11 mouse cellular contexts compared by ENCODE assay signal in genomic region chr2:131344449-131344848, GRCm38 (mm10). TPM values are rescaled to one million over a fixed set of nuclear protein-coding genes. Genes with fewer than 3 reads are reported as not detected.
DNase-seq lines count a peak whose midpoint lies in the region; ATAC-seq lines count a peak whose summit lies in the region.
"Had no signal": no experiment of that assay in that cellular context is flagged by ENCODE, and none has a peak within 500 bp of the region (broad histone marks: within the 10 kb centered on the region; RNA-seq: fewer than 3 reads in every experiment).

No protein-coding gene starts in this region.

- no peaks in the 10 kb centered on the region for H3K9me3 ChIP-seq in heart, embryonic 12.5 days (replicated peaks)
- H3K9me3 ChIP-seq in lung, embryonic 16.5 days (ENCODE audit: control insufficient read depth, low read length) = no peaks in the 10 kb centered on the region
- H3K9me3 ChIP-seq in midbrain, embryonic 14.5 days (ENCODE audit: control insufficient read depth, low read length) = no peaks in the 10 kb centered on the region
- H3K9me3 ChIP-seq: forebrain, embryonic 13.5 days; hindbrain, embryonic 12.5 days had no signal

- ATAC-seq in heart, embryonic 12.5 days (ENCODE audit: insufficient number of reproducible peaks, low FRiP score) = no peak
- ATAC-seq in lung, embryonic 16.5 days (ENCODE audit: low read depth) = peak; percentile 54; the same call in 1 of the 2 replicates
- no peak for ATAC-seq in megakaryocyte-erythroid progenitor cell, adult 5-6 weeks (replicated peaks; ENCODE audit: low FRiP score, low TSS enrichment, poor library complexity, severe bottlenecking)
- no peak for ATAC-seq in midbrain, embryonic 14.5 days (ENCODE audit: low FRiP score, low TSS enrichment)
- ATAC-seq: forebrain, embryonic 13.5 days had no signal

- H3K4me2 ChIP-seq in heart, embryonic 12.5 days = no peak overlapping the region
- no peak overlapping the region for H3K4me2 ChIP-seq in lung, embryonic 16.5 days (ENCODE audit: low read depth, low read length)
- no peak overlapping the region for H3K4me2 ChIP-seq in midbrain, embryonic 14.5 days (ENCODE audit: low read length)
- H3K4me2 ChIP-seq: forebrain, embryonic 13.5 days; hindbrain, embryonic 12.5 days had no signal

- no peak overlapping the region for H3K27ac ChIP-seq in heart, embryonic 12.5 days (ENCODE audit: poor library complexity, severe bottlenecking)
- H3K27ac ChIP-seq in lung, embryonic 16.5 days (ENCODE audit: low read length) = peak overlapping the region; percentile 45
- no peak overlapping the region for H3K27ac ChIP-seq in midbrain, embryonic 14.5 days (replicated peaks; ENCODE audit: low read depth, low read length)
- H3K27ac ChIP-seq: forebrain, embryonic 13.5 days; hindbrain, embryonic 12.5 days; left cerebral cortex, adult 2 months had no signal

- DNase-seq in heart, adult 11 months = peak; percentile 95
- DNase-seq in lung, postnatal 14 days = no peak
- peak; percentile 59 for DNase-seq in gastrocnemius, adult 18-20 months (ENCODE audit: low spot score)
- peak; percentile 37 to 45 for DNase-seq in layer of hippocampus, postnatal 36 days
- DNase-seq in midbrain, embryonic 14.5 days = no peak

- WGBS in heart, embryonic 12.5 days = 71% methylated on average over 3 of the region's 3 CpGs
- WGBS in lung, embryonic 16.5 days = 56% methylated on average over 3 of the region's 3 CpGs
- 66% methylated on average over 3 of the region's 3 CpGs for WGBS in midbrain, embryonic 14.5 days

- no peaks in the 10 kb centered on the region for H3K27me3 ChIP-seq in heart, embryonic 12.5 days (replicated peaks)
- no peaks in the 10 kb centered on the region for H3K27me3 ChIP-seq in lung, embryonic 16.5 days (ENCODE audit: control insufficient read depth, insufficient read depth, low read depth, low read length)
- H3K27me3 ChIP-seq in midbrain, embryonic 14.5 days (ENCODE audit: control insufficient read depth, insufficient read depth, low read length) = no peaks in the 10 kb centered on the region
- H3K27me3 ChIP-seq: forebrain, embryonic 13.5 days; hindbrain, embryonic 12.5 days had no signal

- no peak overlapping the region for H3K4me3 ChIP-seq in heart, embryonic 12.5 days
- H3K4me3 ChIP-seq in lung, embryonic 16.5 days (ENCODE audit: low read length) = no peak overlapping the region
- no peak overlapping the region for H3K4me3 ChIP-seq in midbrain, embryonic 14.5 days (replicated peaks; ENCODE audit: low read depth, low read length)
- H3K4me3 ChIP-seq: forebrain, embryonic 13.5 days; hindbrain, embryonic 12.5 days; left cerebral cortex, adult 2 months had no signal

- H3K36me3 ChIP-seq in heart, embryonic 12.5 days = no peaks in the 10 kb centered on the region
- no peaks in the 10 kb centered on the region for H3K36me3 ChIP-seq in lung, embryonic 16.5 days (ENCODE audit: control insufficient read depth, insufficient read depth, low read length)
- H3K36me3 ChIP-seq in midbrain, embryonic 14.5 days (ENCODE audit: control insufficient read depth, insufficient read depth, low read length) = no peaks in the 10 kb centered on the region
- H3K36me3 ChIP-seq: hindbrain, embryonic 12.5 days had no signal

- no peak overlapping the region for H3K9ac ChIP-seq in heart, embryonic 12.5 days
- H3K9ac ChIP-seq in lung, embryonic 16.5 days (ENCODE audit: low read length) = no peak overlapping the region
- H3K9ac ChIP-seq in midbrain, embryonic 14.5 days (replicated peaks; ENCODE audit: low read length) = no peak overlapping the region
- H3K9ac ChIP-seq: forebrain, embryonic 13.5 days; hindbrain, embryonic 12.5 days had no signal

- H3K4me1 ChIP-seq in heart, embryonic 12.5 days (replicated peaks) = peaks cover 8% of the 10 kb centered on the region; the same call in 1 of the 2 replicates
- H3K4me1 ChIP-seq in lung, embryonic 16.5 days (replicated peaks; ENCODE audit: control insufficient read depth, insufficient read depth, low read length) = 0 out of 2 replicates have a peak, but pooled peaks cover 3% of the 10 kb centered on the region
- H3K4me1 ChIP-seq in midbrain, embryonic 14.5 days (ENCODE audit: control insufficient read depth, insufficient read depth, low read length) = peaks cover 7% of the 10 kb centered on the region; the same call in 1 of the 2 replicates
- H3K4me1 ChIP-seq: forebrain, embryonic 13.5 days had no signal

RNA-seq across cellular contexts. Expression of gene Rnf24, which starts 8.2 kb away (rescaled TPM):
- 2.6 and 2.8 TPM in 2 replicates for polyA plus RNA-seq in heart, embryonic 12.5 days (2016; fragmentation: Nextera tagmentation; extraction: Ambion mirVana)
- 3.4 TPM in 2 replicates for polyA plus RNA-seq in lung, embryonic 16.5 days (2015; fragmentation: Nextera tagmentation; extraction: Ambion mirVana)
- total RNA-seq in gastrocnemius, adult 18-20 months (2021) = 1 to 10 TPM; 1.6 to 1.9 TPM
- 10 to 100 TPM; 28.3 to 29.5 TPM for total RNA-seq in layer of hippocampus, postnatal 36 days (2021)
- 1.7 and 2.8 TPM in 2 replicates for total RNA-seq in megakaryocyte-erythroid progenitor cell, adult 5-6 weeks (2014; fragmentation: Nextera tagmentation)
- 0.61 and 0.84 TPM in 2 replicates for total RNA-seq in megakaryocyte-erythroid progenitor cell, adult 5-6 weeks (2017)
- polyA plus RNA-seq in midbrain, embryonic 14.5 days (2014; fragmentation: Nextera tagmentation; extraction: Ambion mirVana) = 19.6 and 21.2 TPM in 2 replicates

Comparison
In these comparisons a context has a peak if more than half of its experiments do, and no peak if none do; other contexts are left out.
1. DNase-seq: peak in heart, adult 11 months (single experiment), gastrocnemius, adult 18-20 months (single experiment) and layer of hippocampus, postnatal 36 days (2 of 2); none in lung, postnatal 14 days (single experiment) and midbrain, embryonic 14.5 days (single experiment).
2. RNA of gene Rnf24, which starts 8.2 kb away (total RNA-seq): 28.3 to 29.5 TPM in layer of hippocampus, postnatal 36 days; 1.6 to 1.9 TPM in gastrocnemius, adult 18-20 months and 0.61 to 2.8 TPM in megakaryocyte-erythroid progenitor cell, adult 5-6 weeks; every median in the first group is over 4 times any median in the second.